Mouse (Mus musculus): Measurements from ENCODE around the gene Gm14295. TPM values are rescaled to one million over a fixed set of nuclear protein-coding genes. Genes with fewer than 3 reads are reported as not detected.
"Not testable (repeated sequence)": the region's sequence is repeated elsewhere in the genome, so short reads cannot be mapped to it uniquely, and the experiment has no call there.

The Gm14295 gene
- 10 to 100 TPM in 1 of 2 experiments, 1 to 10 TPM in 1; 5.9 to 10.5 TPM for total RNA-seq (2021)
- long read RNA-seq, experiment 1, partial matches to known transcripts: 4 of 9 reads
- long read RNA-seq, experiment 1, other reads (novel, unspliced or antisense): 3 of 9 reads
- long read RNA-seq, experiment 2, partial matches to known transcripts: 0 of 3 reads
- long read RNA-seq, experiment 2, other reads (novel, unspliced or antisense): 1 of 3 reads

DNA sequence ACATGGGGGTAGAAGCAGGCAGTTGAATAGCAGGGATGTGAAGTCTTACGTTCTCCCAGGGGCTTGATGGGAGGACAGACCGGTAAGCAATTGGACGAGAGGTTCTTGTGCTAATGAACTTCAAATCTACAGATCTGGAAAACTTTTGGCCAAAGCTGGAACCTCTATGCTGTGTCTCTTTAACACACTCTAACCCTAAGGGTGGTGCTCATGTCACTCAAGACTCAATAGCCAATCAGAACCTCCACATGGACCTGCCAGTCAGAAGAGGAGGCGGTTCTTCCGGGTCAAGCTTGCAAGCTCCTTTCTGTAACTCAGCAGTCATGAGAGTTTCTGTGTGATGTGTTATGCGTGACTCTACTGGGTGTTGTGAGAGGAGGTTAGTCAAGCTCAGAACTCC is at the start of gene Gm14295:
Gene Gm14295, plus strand, starts transcription at position 301 of the 400 bp plus-strand sequence.
- not testable (repeated sequence) for DNase-seq

DNA sequence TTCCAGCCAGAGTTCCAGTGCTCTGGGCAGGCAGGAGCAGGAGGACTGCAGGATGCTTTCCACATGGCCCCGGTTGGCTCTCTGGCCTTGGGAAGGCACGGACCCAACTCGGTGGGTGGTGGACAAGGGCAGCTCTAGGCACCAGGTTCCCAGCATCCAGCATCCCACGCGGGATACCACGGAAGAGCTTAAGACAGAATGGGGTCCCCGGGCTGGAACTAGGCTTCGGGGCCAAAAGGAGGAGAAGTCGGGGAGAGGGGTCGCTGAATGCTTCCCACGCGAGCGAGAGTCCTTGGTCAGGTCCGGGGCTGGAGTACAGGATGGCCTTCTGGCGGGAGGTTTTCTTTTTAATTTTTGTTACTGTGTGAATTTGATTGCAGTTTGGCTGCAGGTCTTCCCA is 373 bp downstream of the Gm14295 start:
- DNase-seq: peak; percentile 2

DNA sequence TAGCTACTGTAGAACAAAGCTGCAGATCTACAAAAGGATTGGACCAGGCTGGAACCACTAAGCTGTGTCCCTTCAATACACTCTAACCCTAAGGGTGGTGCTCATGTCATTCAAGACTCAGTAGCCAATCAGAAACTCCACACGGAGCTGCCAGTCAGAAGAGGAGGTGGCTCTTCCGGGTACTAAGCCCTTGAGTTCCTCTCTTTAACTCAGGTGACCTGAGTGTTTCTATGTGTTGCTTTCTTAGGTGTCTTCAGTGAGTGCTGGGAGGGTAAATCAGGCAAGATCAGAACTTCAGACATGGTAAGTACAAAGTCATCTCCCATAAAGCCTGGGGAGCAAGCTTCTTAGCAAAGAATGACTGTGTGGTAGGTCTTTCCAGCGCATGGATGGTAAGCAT is 32.4 kb downstream of the Gm14295 start, which contains the start of gene Gm14408:
Gene Gm14408, plus strand, starts transcription at position 301 of the 400 bp plus-strand sequence.
- DNase-seq: not testable (repeated sequence)

Other genes starting within 250 kb of the Gm14295 start
- 1 to 10 TPM in 1 of 2 experiments, not detected in 1; 1.7 TPM for gene Gm14308, start 162.3 kb upstream of the Gm14295 start, total RNA-seq (2021)
- 10 to 100 TPM in 1 of 2 experiments, 1 to 10 TPM in 1; 8.8 to 10.5 TPM for gene Zfp973, start 128.1 kb upstream of the Gm14295 start, total RNA-seq (2021)
- gene Gm14305, start 90.3 kb upstream of the Gm14295 start, total RNA-seq (2021): 1 to 10 TPM; 6.2 to 8.9 TPM
- not detected for gene Gm14408, start 32.5 kb downstream of the Gm14295 start, total RNA-seq (2021)
- gene Gm14296, start 129.2 kb downstream of the Gm14295 start, total RNA-seq (2021): 1 to 10 TPM; 3.0 to 3.8 TPM
- 10 to 100 TPM; 20.6 to 21.1 TPM for gene Gm14419, start 202.3 kb downstream of the Gm14295 start, total RNA-seq (2021)

Measured in gastrocnemius, postnatal 25 days (tissue).